8 mouse cellular contexts compared by ENCODE assay signal in genomic region chr1:55088611-55089497, GRCm38 (mm10). TPM values are rescaled to one million over a fixed set of nuclear protein-coding genes. Genes with fewer than 3 reads are reported as not detected.
DNase-seq lines count a peak whose midpoint lies in the region; ATAC-seq and TF ChIP-seq lines count a peak whose summit lies in the region.

No protein-coding gene starts in this region.

- no peaks in the 10 kb centered on the region for H3K27me3 ChIP-seq in lung, postnatal 0 days (replicated peaks; ENCODE audit: insufficient read depth, low read length)
- no peaks in the 10 kb centered on the region for H3K27me3 ChIP-seq in limb, embryonic 10.5 days (ENCODE audit: low read depth, poor library complexity, severe bottlenecking)
- H3K27me3 ChIP-seq in small intestine, adult 2 months (ENCODE audit: control insufficient read depth, insufficient read depth, low read length): no peaks in the 10 kb centered on the region

- H3K4me3 ChIP-seq in lung, postnatal 0 days (ENCODE audit: low read depth, low read length): peak overlapping the region; percentile 68
- H3K4me3 ChIP-seq in embryonic fibroblast, embryonic 13.5 days (ENCODE audit: insufficient read depth, low read length): peak overlapping the region; percentile 92
- H3K4me3 ChIP-seq in limb, embryonic 10.5 days: peak overlapping the region; percentile 97
- peak overlapping the region; percentile 83 for H3K4me3 ChIP-seq in small intestine, adult 2 months (ENCODE audit: low read depth, low read length)

- H3K36me3 ChIP-seq in lung, postnatal 0 days (ENCODE audit: insufficient read depth, low read length): no peaks in the 10 kb centered on the region
- peaks cover 72% of the 10 kb centered on the region for H3K36me3 ChIP-seq in limb, embryonic 10.5 days
- H3K36me3 ChIP-seq in small intestine, adult 2 months (ENCODE audit: control insufficient read depth, insufficient read depth, low read length): peaks cover 19% of the 10 kb centered on the region

- H3K4me1 ChIP-seq in lung, postnatal 0 days (ENCODE audit: insufficient read depth, low read depth, low read length): no peaks in the 10 kb centered on the region; the same call in 1 of the 2 replicates
- peaks cover 5% of the 10 kb centered on the region for H3K4me1 ChIP-seq in embryonic fibroblast, embryonic 13.5 days (ENCODE audit: control insufficient read depth, insufficient read depth, low read length)
- peaks cover 32% of the 10 kb centered on the region for H3K4me1 ChIP-seq in limb, embryonic 10.5 days
- no peaks in the 10 kb centered on the region for H3K4me1 ChIP-seq in small intestine, adult 2 months (ENCODE audit: control insufficient read depth, insufficient read depth, insufficient read length, low read length)

- no peak for TF ChIP-seq CTCF in lung, postnatal 0 days (IDR thresholded peaks at IDR 0.05)
- TF ChIP-seq CTCF in embryonic fibroblast, embryonic 13.5 days (IDR thresholded peaks at IDR 0.05; ENCODE audit: borderline replicate concordance, insufficient read depth, low read length): no peak
- no peak for TF ChIP-seq CTCF in small intestine, adult 2 months (IDR thresholded peaks at IDR 0.05; ENCODE audit: extremely low read depth, insufficient read length, insufficient replicate concordance, low read depth, low read length)

- no peak for DNase-seq in lung, postnatal 0 days (ENCODE audit: low spot score)
- DNase-seq in lung, postnatal 10 days: no peak
- DNase-seq in limb, embryonic 10.5 days (ENCODE audit: low spot score): no peak
- DNase-seq in cerebellum, adult 9-11 months: no peak
- no peak for DNase-seq in cerebellum, adult 11 months
- no peak for DNase-seq in retina, postnatal 1 day

- no peak for TF ChIP-seq POLR2A in embryonic fibroblast, embryonic 13.5 days (IDR thresholded peaks at IDR 0.05; ENCODE audit: low read depth, low read length)
- no peak for TF ChIP-seq POLR2A in small intestine, adult 2 months (IDR thresholded peaks at IDR 0.05; ENCODE audit: low read depth, low read length)

- no peaks in the 10 kb centered on the region for H3K9me3 ChIP-seq in lung, postnatal 0 days (ENCODE audit: low read length)
- H3K9me3 ChIP-seq in limb, embryonic 10.5 days (replicated peaks): no peaks in the 10 kb centered on the region

- no peak for ATAC-seq in lung, postnatal 0 days

- 4% methylated on average over 16 of the region's 16 CpGs for WGBS in lung, postnatal 0 days
- 11% methylated on average over 16 of the region's 16 CpGs for WGBS in limb, embryonic 10.5 days
- 3% methylated on average over 16 of the region's 16 CpGs for WGBS in small intestine, adult 2 months

- no peak for TF ChIP-seq EP300 in lung, postnatal 0 days (IDR thresholded peaks at IDR 0.05)

- peak overlapping the region; percentile 76 for H3K9ac ChIP-seq in lung, postnatal 0 days (replicated peaks; ENCODE audit: low read depth)

- peak overlapping the region; percentile 94 for H3K4me2 ChIP-seq in lung, postnatal 0 days (replicated peaks; ENCODE audit: low read depth, low read length)

- peak overlapping the region; percentile 92 for H3K27ac ChIP-seq in lung, postnatal 0 days (ENCODE audit: low read length)
- peak overlapping the region; percentile 76 for H3K27ac ChIP-seq in embryonic fibroblast, embryonic 13.5 days (ENCODE audit: insufficient read depth, low read length)
- peak overlapping the region; percentile 99 for H3K27ac ChIP-seq in limb, embryonic 10.5 days
- peak overlapping the region; percentile 80 for H3K27ac ChIP-seq in small intestine, adult 2 months (ENCODE audit: insufficient read depth, low read depth, low read length)

RNA-seq across cellular contexts. Expression of gene Hspd1, which starts 0.8 kb away (rescaled TPM):
- 80.8 and 95.7 TPM in 2 replicates for polyA plus RNA-seq in lung, postnatal 0 days (2015; fragmentation: Nextera tagmentation; extraction: Ambion mirVana)
- polyA plus RNA-seq in embryonic fibroblast, embryonic 13.5 days (2011; ENCODE audit: insufficient read length, low read depth, missing spikeins): 335 and 353 TPM in 2 replicates
- 563 and 717 TPM in 2 replicates for polyA plus RNA-seq in limb, embryonic 10.5 days (2016; fragmentation: Nextera tagmentation; extraction: Ambion mirVana)
- polyA plus RNA-seq in small intestine, adult 2 months (2012; rRNA removed): 3.5 and 6.1 TPM in 2 replicates

RNA-seq across cellular contexts. Expression of gene Hspe1, which starts 0.9 kb away (rescaled TPM):
- polyA plus RNA-seq in lung, postnatal 0 days (2015; fragmentation: Nextera tagmentation; extraction: Ambion mirVana): 115 and 120 TPM in 2 replicates
- polyA plus RNA-seq in embryonic fibroblast, embryonic 13.5 days (2011; ENCODE audit: insufficient read length, low read depth, missing spikeins): 429 and 478 TPM in 2 replicates
- 611 and 851 TPM in 2 replicates for polyA plus RNA-seq in limb, embryonic 10.5 days (2016; fragmentation: Nextera tagmentation; extraction: Ambion mirVana)
- polyA plus RNA-seq in small intestine, adult 2 months (2012; rRNA removed): 6.8 and 10.7 TPM in 2 replicates

RNA-seq across cellular contexts. Expression of gene Coq10b, which starts 36.3 kb away (rescaled TPM):
- 32.9 and 34.3 TPM in 2 replicates for polyA plus RNA-seq in lung, postnatal 0 days (2015; fragmentation: Nextera tagmentation; extraction: Ambion mirVana)
- 67.1 and 82.1 TPM in 2 replicates for polyA plus RNA-seq in embryonic fibroblast, embryonic 13.5 days (2011; ENCODE audit: insufficient read length, low read depth, missing spikeins)
- 19.0 and 19.5 TPM in 2 replicates for polyA plus RNA-seq in limb, embryonic 10.5 days (2016; fragmentation: Nextera tagmentation; extraction: Ambion mirVana)
- polyA plus RNA-seq in small intestine, adult 2 months (2012; rRNA removed): 2.7 and 6.6 TPM in 2 replicates

RNA-seq across cellular contexts. Expression of gene Mob4, which starts 42.2 kb away (rescaled TPM):
- polyA plus RNA-seq in lung, postnatal 0 days (2015; fragmentation: Nextera tagmentation; extraction: Ambion mirVana): 109 and 114 TPM in 2 replicates
- 79.3 and 83.1 TPM in 2 replicates for polyA plus RNA-seq in embryonic fibroblast, embryonic 13.5 days (2011; ENCODE audit: insufficient read length, low read depth, missing spikeins)
- 125 and 139 TPM in 2 replicates for polyA plus RNA-seq in limb, embryonic 10.5 days (2016; fragmentation: Nextera tagmentation; extraction: Ambion mirVana)
- polyA plus RNA-seq in small intestine, adult 2 months (2012; rRNA removed): 1.6 and 2.8 TPM in 2 replicates

Comparison
In these comparisons a context has a peak if more than half of its experiments do, and no peak if none do; other contexts are left out.
1. RNA of gene Hspd1, which starts 0.8 kb away (polyA plus RNA-seq): 563 to 717 TPM in limb, embryonic 10.5 days, 335 to 353 TPM in embryonic fibroblast, embryonic 13.5 days and 80.8 to 95.7 TPM in lung, postnatal 0 days; 3.5 to 6.1 TPM in small intestine, adult 2 months; every median in the first group is over 10 times any median in the second.
2. Peak in every context shown above with its lines, with median percentiles within 50 percentile points of each other: H3K27ac ChIP-seq and H3K4me3 ChIP-seq.